In the genomic region with DNA sequence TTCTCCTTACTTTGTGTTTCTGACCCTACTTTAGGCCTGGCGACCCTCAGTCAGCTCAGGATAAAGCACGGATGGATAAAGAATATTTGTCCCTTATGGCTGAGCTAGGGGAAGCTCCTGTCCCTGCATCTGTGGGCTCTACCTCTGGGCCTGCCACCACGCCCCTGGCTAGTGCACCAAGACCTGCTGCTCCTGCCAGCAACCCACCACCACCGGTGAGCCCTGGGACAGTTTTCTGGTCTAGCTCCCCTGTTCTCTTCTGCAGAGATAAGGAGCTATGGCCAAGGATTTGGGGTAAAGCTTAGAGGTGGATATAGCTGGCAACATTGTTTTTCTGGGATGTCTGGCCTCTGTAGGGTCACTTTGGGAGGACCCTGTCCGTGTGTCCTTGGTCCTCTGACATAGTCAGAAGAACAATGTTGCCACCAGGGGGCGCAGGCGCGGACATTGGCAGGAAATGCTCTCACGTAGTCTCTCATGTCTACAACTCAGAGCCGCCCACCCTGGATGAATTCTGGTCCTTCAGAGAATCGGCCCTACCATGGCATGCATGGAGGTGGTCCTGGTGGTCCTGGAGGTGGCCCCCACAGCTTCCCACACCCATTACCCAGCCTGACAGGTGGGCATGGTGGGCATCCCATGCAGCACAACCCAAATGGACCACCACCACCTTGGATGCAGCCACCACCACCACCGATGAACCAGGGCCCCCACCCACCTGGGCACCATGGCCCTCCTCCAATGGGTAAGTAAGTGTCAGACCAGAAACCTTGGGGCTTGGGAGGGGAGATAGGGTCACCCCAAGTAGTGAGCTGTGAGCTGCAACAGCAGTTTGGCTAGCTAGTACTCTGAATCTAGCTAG, we compare ENCODE assay signal across 7 mouse cellular contexts. TPM values are rescaled to one million over a fixed set of nuclear protein-coding genes. Genes with fewer than 3 reads are reported as not detected.
DNase-seq lines count a peak whose midpoint lies in the region; ATAC-seq and TF ChIP-seq lines count a peak whose summit lies in the region.

No protein-coding gene starts in this region.

- peak; percentile 87 for TF ChIP-seq CTCF in gastrocnemius, adult 2 months (IDR thresholded peaks at IDR 0.05)
- peak; percentile 75 for TF ChIP-seq CTCF in small intestine, adult 2 months (IDR thresholded peaks at IDR 0.05; ENCODE audit: extremely low read depth, insufficient read length, insufficient replicate concordance, low read depth, low read length)

- intact Hi-C loops in gastrocnemius, adult 2 months (cut with DNase I): loop anchor here (2.0 kb wide), 1 partner anchor 27 kb away; no protein-coding TSS in a partner anchor
- intact Hi-C loops in left cerebral cortex, postnatal 10 days (cut with DNase I): no loop called here

- H3K27ac ChIP-seq in gastrocnemius, adult 2 months: peak overlapping the region; percentile 92
- H3K27ac ChIP-seq in hindbrain, embryonic 16.5 days (ENCODE audit: low read depth, low read length): no peak overlapping the region
- H3K27ac ChIP-seq in small intestine, adult 2 months (ENCODE audit: insufficient read depth, low read depth, low read length): no peak overlapping the region

- peaks cover 7% of the 10 kb centered on the region for H3K4me1 ChIP-seq in hindbrain, embryonic 16.5 days (ENCODE audit: control insufficient read depth, insufficient read depth, low read depth, low read length)
- H3K4me1 ChIP-seq in small intestine, adult 2 months (ENCODE audit: control insufficient read depth, insufficient read depth, insufficient read length, low read length): no peaks in the 10 kb centered on the region

- no peaks in the 10 kb centered on the region for H3K27me3 ChIP-seq in hindbrain, embryonic 16.5 days (replicated peaks; ENCODE audit: control insufficient read depth, insufficient read depth, low read length)
- H3K27me3 ChIP-seq in small intestine, adult 2 months (ENCODE audit: control insufficient read depth, insufficient read depth, low read length): no peaks in the 10 kb centered on the region

- 67% methylated on average over 12 of the region's 12 CpGs for WGBS in hindbrain, embryonic 16.5 days
- 54% methylated on average over 12 of the region's 12 CpGs for WGBS in small intestine, adult 2 months

- DNase-seq in R1 (ENCODE audit: low read depth, low spot score): peak; percentile 79
- DNase-seq in cerebellum, adult 9-10 months: peak; percentile 82
- DNase-seq in gastrocnemius, adult 2 months: peak; percentile 92
- peak; percentile 58 to 91 for DNase-seq in left cerebral cortex, postnatal 10 days (ENCODE audit: extremely low spot score in 1 of 2, low spot score in 2 of 2)

- peak overlapping the region; percentile 60 for H3K4me3 ChIP-seq in gastrocnemius, adult 2 months
- no peak overlapping the region for H3K4me3 ChIP-seq in hindbrain, embryonic 16.5 days (ENCODE audit: low read length)
- H3K4me3 ChIP-seq in small intestine, adult 2 months (ENCODE audit: low read depth, low read length): no peak overlapping the region

- no peak overlapping the region for H3K9ac ChIP-seq in hindbrain, embryonic 16.5 days (ENCODE audit: low read depth, low read length)

- peaks cover 77% of the 10 kb centered on the region for H3K36me3 ChIP-seq in hindbrain, embryonic 16.5 days (ENCODE audit: control insufficient read depth, insufficient read depth, low read length)
- H3K36me3 ChIP-seq in small intestine, adult 2 months (ENCODE audit: control insufficient read depth, insufficient read depth, low read length): peaks cover 87% of the 10 kb centered on the region

- no peaks in the 10 kb centered on the region for H3K9me3 ChIP-seq in hindbrain, embryonic 16.5 days (ENCODE audit: control insufficient read depth, low read length)

- H3K4me2 ChIP-seq in hindbrain, embryonic 16.5 days (ENCODE audit: low read length): no peak overlapping the region

- ATAC-seq in hindbrain, embryonic 16.5 days: 0 out of 2 replicates have a peak, but pooled peaks have one; percentile 57
- ATAC-seq in megakaryocyte-erythroid progenitor cell, adult 5-6 weeks (replicated peaks; ENCODE audit: low FRiP score, low TSS enrichment, poor library complexity, severe bottlenecking): peak; percentile 38; the same call in 1 of the 2 replicates

- no peak; the same call in 1 of the 2 replicates for TF ChIP-seq POLR2A in small intestine, adult 2 months (IDR thresholded peaks at IDR 0.05; ENCODE audit: low read depth, low read length)

RNA-seq across cellular contexts. Expression of a gene that starts 10.3 kb away (rescaled TPM):
- 10 to 100 TPM; 95.2 to 98.6 TPM for total RNA-seq in gastrocnemius, adult 2 months (2021)
- polyA plus RNA-seq in hindbrain, embryonic 16.5 days (2015; fragmentation: Nextera tagmentation; extraction: Ambion mirVana): 81.4 and 106 TPM in 2 replicates
- 100 to 1,000 TPM; 178 to 194 TPM for total RNA-seq in left cerebral cortex, postnatal 10 days (2021)
- total RNA-seq in megakaryocyte-erythroid progenitor cell, adult 5-6 weeks (2014; fragmentation: Nextera tagmentation): 286 and 398 TPM in 2 replicates
- total RNA-seq in megakaryocyte-erythroid progenitor cell, adult 5-6 weeks (2017): 253 and 302 TPM in 2 replicates
- polyA plus RNA-seq in small intestine, adult 2 months (2012; rRNA removed): 99.0 and 171 TPM in 2 replicates

RNA-seq across cellular contexts. Expression of a gene that starts 10.4 kb away (rescaled TPM):
- total RNA-seq in gastrocnemius, adult 2 months (2021): over 10,000 TPM in 1 of 2 experiments, 1,000 to 10,000 TPM in 1; 6,181 to 10,031 TPM
- polyA plus RNA-seq in hindbrain, embryonic 16.5 days (2015; fragmentation: Nextera tagmentation; extraction: Ambion mirVana): 10.2 and 13.2 TPM in 2 replicates
- 10 to 100 TPM; 17.0 to 17.1 TPM for total RNA-seq in left cerebral cortex, postnatal 10 days (2021)
- 4.9 TPM in 1 of 2 replicates, not detected in the other for total RNA-seq in megakaryocyte-erythroid progenitor cell, adult 5-6 weeks (2014; fragmentation: Nextera tagmentation)
- total RNA-seq in megakaryocyte-erythroid progenitor cell, adult 5-6 weeks (2017): 0.04 and 4.9 TPM in 2 replicates
- polyA plus RNA-seq in small intestine, adult 2 months (2012; rRNA removed): 3.2 and 5.0 TPM in 2 replicates

RNA-seq across cellular contexts. Expression of a gene that starts 25.4 kb away (rescaled TPM):
- 10 to 100 TPM; 14.9 to 24.6 TPM for total RNA-seq in gastrocnemius, adult 2 months (2021)
- 184 and 232 TPM in 2 replicates for polyA plus RNA-seq in hindbrain, embryonic 16.5 days (2015; fragmentation: Nextera tagmentation; extraction: Ambion mirVana)
- total RNA-seq in left cerebral cortex, postnatal 10 days (2021): 100 to 1,000 TPM; 179 to 190 TPM
- 41.2 and 64.6 TPM in 2 replicates for total RNA-seq in megakaryocyte-erythroid progenitor cell, adult 5-6 weeks (2014; fragmentation: Nextera tagmentation)
- 21.6 and 32.0 TPM in 2 replicates for total RNA-seq in megakaryocyte-erythroid progenitor cell, adult 5-6 weeks (2017)
- 38.3 and 40.9 TPM in 2 replicates for polyA plus RNA-seq in small intestine, adult 2 months (2012; rRNA removed)

RNA-seq across cellular contexts. Expression of a gene that starts 32.8 kb away (rescaled TPM):
- 10 to 100 TPM; 13.1 to 14.2 TPM for total RNA-seq in gastrocnemius, adult 2 months (2021)
- polyA plus RNA-seq in hindbrain, embryonic 16.5 days (2015; fragmentation: Nextera tagmentation; extraction: Ambion mirVana): 19.6 and 23.1 TPM in 2 replicates
- total RNA-seq in left cerebral cortex, postnatal 10 days (2021): 10 to 100 TPM; 72.1 to 80.9 TPM
- 37.3 and 41.8 TPM in 2 replicates for total RNA-seq in megakaryocyte-erythroid progenitor cell, adult 5-6 weeks (2014; fragmentation: Nextera tagmentation)
- 9.4 and 27.2 TPM in 2 replicates for total RNA-seq in megakaryocyte-erythroid progenitor cell, adult 5-6 weeks (2017)
- polyA plus RNA-seq in small intestine, adult 2 months (2012; rRNA removed): 41.0 and 77.3 TPM in 2 replicates

RNA-seq across cellular contexts. Expression of a gene that starts 39.0 kb away (rescaled TPM):
- total RNA-seq in gastrocnemius, adult 2 months (2021): 1 to 10 TPM; 7.0 to 7.8 TPM
- 68.4 and 85.0 TPM in 2 replicates for polyA plus RNA-seq in hindbrain, embryonic 16.5 days (2015; fragmentation: Nextera tagmentation; extraction: Ambion mirVana)
- total RNA-seq in left cerebral cortex, postnatal 10 days (2021): 10 to 100 TPM; 65.8 to 66.4 TPM
- 39.8 and 56.2 TPM in 2 replicates for total RNA-seq in megakaryocyte-erythroid progenitor cell, adult 5-6 weeks (2014; fragmentation: Nextera tagmentation)
- total RNA-seq in megakaryocyte-erythroid progenitor cell, adult 5-6 weeks (2017): 17.8 and 19.8 TPM in 2 replicates
- polyA plus RNA-seq in small intestine, adult 2 months (2012; rRNA removed): 23.6 and 38.5 TPM in 2 replicates

Comparison
In these comparisons a context has a peak if more than half of its experiments do, and no peak if none do; other contexts are left out.
1. RNA of a gene that starts 10.4 kb away (total RNA-seq): 6,181 to 10,031 TPM in gastrocnemius, adult 2 months; 17.0 to 17.1 TPM in left cerebral cortex, postnatal 10 days and 0.04 to 4.9 TPM in megakaryocyte-erythroid progenitor cell, adult 5-6 weeks; every median in the first group is over 100 times any median in the second.
2. Peak in every context shown above with its lines, with median percentiles within 50 percentile points of each other: DNase-seq.